Mouse (Mus musculus) liver, embryonic 14.5 days (tissue): ENCODE measurements around the gene Sipa1l3.

Source experiments
- CTCF ChIP-seq: IDR thresholded peaks from 2 replicates; pipeline ENCODE4 v1.5.1; 2016; ENCODE audit warnings: antibody characterized with exemption, low read depth, control low read depth
- EP300 ChIP-seq: IDR thresholded peaks from 2 replicates; pipeline ENCODE4 v1.6.1; 2016; ENCODE audit warnings: antibody characterized with exemption, low read depth

- TF ChIP-seq EP300 (no peak), CTCF (no peak)
Observed at GRCm38 (mm10) chr7:29402015-29402414, 116.4 kb downstream of the Sipa1l3 start.
